Mouse (Mus musculus): ENCODE data around the gene Pphln1.

The Pphln1 gene

GRCm38 (mm10) chr15:93510690-93511336 lies 112.7 kb downstream of the Pphln1 start:
- DNase-seq, result no peak

- DNase-seq, result no peak
Measured at GRCm38 (mm10) chr15:93512437-93512836, 114.3 kb downstream of the Pphln1 start.

GRCm38 (mm10) chr15:93513939-93514341 lies 115.8 kb downstream of the Pphln1 start:
- DNase-seq, result peak; percentile 72

GRCm38 (mm10) chr15:93515316-93515715 lies 117.2 kb downstream of the Pphln1 start:
- DNase-seq, result no peak

GRCm38 (mm10) chr15:93517022-93517565 lies 118.9 kb downstream of the Pphln1 start:
- DNase-seq, result no peak

- DNase-seq, result no peak
Measured at GRCm38 (mm10) chr15:93518143-93518902, 120.2 kb downstream of the Pphln1 start.

GRCm38 (mm10) chr15:93518941-93519835 lies 121.0 kb downstream of the Pphln1 start:
- peak; percentile 93 for DNase-seq

GRCm38 (mm10) chr15:93519836-93520826 lies 122.0 kb downstream of the Pphln1 start:
- no peak for DNase-seq

- no peak for DNase-seq
Measured at GRCm38 (mm10) chr15:93521088-93521786, 123.1 kb downstream of the Pphln1 start.

- no peak for DNase-seq
Measured at GRCm38 (mm10) chr15:93521787-93522180, 123.6 kb downstream of the Pphln1 start.

GRCm38 (mm10) chr15:93525305-93525917 lies 127.3 kb downstream of the Pphln1 start:
- no peak for DNase-seq

- no peak for DNase-seq
Measured at GRCm38 (mm10) chr15:93529831-93530702, 131.9 kb downstream of the Pphln1 start.

GRCm38 (mm10) chr15:93530703-93531032 lies 132.5 kb downstream of the Pphln1 start:
- DNase-seq, result no peak

GRCm38 (mm10) chr15:93536191-93536590 lies 138.0 kb downstream of the Pphln1 start:
- DNase-seq, result no peak

- DNase-seq, result no peak
Measured at GRCm38 (mm10) chr15:93537745-93538144, 139.6 kb downstream of the Pphln1 start.

- no peak for DNase-seq
Measured at GRCm38 (mm10) chr15:93538551-93539205, 140.5 kb downstream of the Pphln1 start.

GRCm38 (mm10) chr15:93539415-93539814 lies 141.3 kb downstream of the Pphln1 start:
- DNase-seq, result no peak
